14 mouse cellular contexts compared by ENCODE assay signal in the genomic region with DNA sequence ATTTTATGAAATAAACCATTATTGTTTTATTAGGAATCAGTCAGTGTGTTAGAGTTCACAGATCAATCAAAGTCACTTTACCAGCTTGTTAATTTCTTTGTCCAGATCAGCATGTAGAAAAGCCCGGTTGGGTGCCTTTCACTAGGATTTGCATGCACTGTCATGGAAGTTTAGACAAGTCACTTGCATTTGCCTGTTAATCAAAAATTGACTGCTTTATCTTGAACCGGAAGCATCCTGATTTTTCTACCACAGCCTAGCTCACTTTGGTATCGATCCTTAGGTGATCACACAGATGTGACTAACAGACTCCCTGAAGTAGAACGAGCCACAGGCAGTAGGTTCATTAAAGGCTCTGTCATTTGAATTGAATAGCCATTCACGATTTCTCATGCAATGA. TPM values are rescaled to one million over a fixed set of nuclear protein-coding genes. Genes with fewer than 3 reads are reported as not detected.
DNase-seq lines count a peak whose midpoint lies in the region; ATAC-seq and TF ChIP-seq lines count a peak whose summit lies in the region.
"Had no signal": no experiment of that assay in that cellular context is flagged by ENCODE, and none has a peak within 500 bp of the region (broad histone marks: within the 10 kb centered on the region; RNA-seq: fewer than 3 reads in every experiment).

No protein-coding gene starts in this region.

- no peak for ATAC-seq in kidney, embryonic 15.5 days (replicated peaks; ENCODE audit: low FRiP score)
- no peak for ATAC-seq in embryonic facial prominence, embryonic 11.5 days (replicated peaks; ENCODE audit: insufficient number of reproducible peaks, low FRiP score, low TSS enrichment, low read depth)
- no peak for ATAC-seq in hindbrain, embryonic 13.5 days (ENCODE audit: low FRiP score)
- no peak for ATAC-seq in midbrain, postnatal 0 days (ENCODE audit: low FRiP score)
- ATAC-seq in CD4-positive, CD25-positive, alpha-beta regulatory T cell, adult 4 months, result no peak
- no peak for ATAC-seq in erythroid progenitor cell, adult 5-6 weeks (replicated peaks; ENCODE audit: low FRiP score, poor library complexity, severe bottlenecking)
- ATAC-seq: inflammation-experienced regulatory T-cells, adult 6 months had no signal

- no peaks in the 10 kb centered on the region for H3K9me3 ChIP-seq in kidney, embryonic 15.5 days (replicated peaks)
- no peaks in the 10 kb centered on the region for H3K9me3 ChIP-seq in embryonic facial prominence, embryonic 11.5 days (replicated peaks; ENCODE audit: control insufficient read depth, low read length)
- H3K9me3 ChIP-seq in hindbrain, embryonic 13.5 days, result no peaks in the 10 kb centered on the region
- H3K9me3 ChIP-seq in midbrain, postnatal 0 days (ENCODE audit: low read length), result no peaks in the 10 kb centered on the region
- H3K9me3 ChIP-seq: liver, embryonic 15.5 days; megakaryocyte, embryonic 14.5 days had no signal

- peak overlapping the region; percentile 62 for H3K4me2 ChIP-seq in kidney, embryonic 15.5 days
- no peak overlapping the region for H3K4me2 ChIP-seq in embryonic facial prominence, embryonic 11.5 days (ENCODE audit: low read depth, low read length)
- peak overlapping the region; percentile 55 for H3K4me2 ChIP-seq in hindbrain, embryonic 13.5 days
- H3K4me2 ChIP-seq in midbrain, postnatal 0 days (ENCODE audit: low read depth, low read length, poor library complexity, severe bottlenecking), result peak overlapping the region; percentile 55
- H3K4me2 ChIP-seq: liver, embryonic 15.5 days had no signal

- 20% methylated on average over 5 of the region's 5 CpGs for WGBS in kidney, embryonic 15.5 days
- 22% methylated on average over 5 of the region's 5 CpGs for WGBS in embryonic facial prominence, embryonic 11.5 days
- WGBS in hindbrain, embryonic 13.5 days, result 6% methylated on average over 5 of the region's 5 CpGs
- 11% methylated on average over 5 of the region's 5 CpGs for WGBS in midbrain, postnatal 0 days

- no peak overlapping the region for H3K27ac ChIP-seq in kidney, embryonic 15.5 days
- no peak overlapping the region for H3K27ac ChIP-seq in embryonic facial prominence, embryonic 11.5 days (replicated peaks; ENCODE audit: low read depth, low read length)
- peak overlapping the region; percentile 64 for H3K27ac ChIP-seq in hindbrain, embryonic 13.5 days
- H3K27ac ChIP-seq in midbrain, postnatal 0 days (ENCODE audit: low read depth, low read length), result no peak overlapping the region
- H3K27ac ChIP-seq: liver, embryonic 15.5 days had no signal

- no peak overlapping the region for H3K4me3 ChIP-seq in kidney, embryonic 15.5 days (replicated peaks)
- H3K4me3 ChIP-seq in embryonic facial prominence, embryonic 11.5 days (ENCODE audit: low read depth, low read length), result peak overlapping the region; percentile 22
- H3K4me3 ChIP-seq in hindbrain, embryonic 13.5 days, result peak overlapping the region; percentile 43
- H3K4me3 ChIP-seq in midbrain, postnatal 0 days (ENCODE audit: low read depth, low read length), result peak overlapping the region; percentile 45
- H3K4me3 ChIP-seq: liver, embryonic 15.5 days; megakaryocyte, embryonic 14.5 days had no signal

- no peak for TF ChIP-seq CTCF in midbrain, postnatal 0 days (IDR thresholded peaks at IDR 0.05)

- H3K9ac ChIP-seq in kidney, embryonic 15.5 days, result no peak overlapping the region
- no peak overlapping the region for H3K9ac ChIP-seq in embryonic facial prominence, embryonic 11.5 days (replicated peaks; ENCODE audit: low read length)
- H3K9ac ChIP-seq in hindbrain, embryonic 13.5 days, result peak overlapping the region; percentile 69
- 0 out of 2 replicates have a peak overlapping the region, but pooled peaks have one; percentile 29 for H3K9ac ChIP-seq in midbrain, postnatal 0 days (replicated peaks; ENCODE audit: low read length, poor library complexity, severe bottlenecking)
- H3K9ac ChIP-seq: liver, embryonic 15.5 days had no signal

- DNase-seq in kidney, adult 18-20 months, result no peak
- no peak for DNase-seq in embryonic facial prominence, embryonic 11.5 days (ENCODE audit: low spot score)
- no peak for DNase-seq in midbrain, postnatal 0 days (ENCODE audit: low spot score)
- DNase-seq in thymus, postnatal 10 days (ENCODE audit: low spot score in 2 of 2), result no peak
- DNase-seq: cerebellum, adult 8-10 months; gastrocnemius, postnatal 10 days; thymus, postnatal 4 days had no signal

- H3K4me1 ChIP-seq in kidney, embryonic 15.5 days, result peaks cover 19% of the 10 kb centered on the region
- no peaks in the 10 kb centered on the region for H3K4me1 ChIP-seq in embryonic facial prominence, embryonic 11.5 days (ENCODE audit: control insufficient read depth, insufficient read depth, low read length)
- peaks cover 34% of the 10 kb centered on the region for H3K4me1 ChIP-seq in hindbrain, embryonic 13.5 days (replicated peaks)
- H3K4me1 ChIP-seq in midbrain, postnatal 0 days (ENCODE audit: insufficient read depth, low read length), result peaks cover 5% of the 10 kb centered on the region; the same call in 1 of the 2 replicates
- H3K4me1 ChIP-seq: liver, embryonic 15.5 days had no signal

- no peaks in the 10 kb centered on the region for H3K36me3 ChIP-seq in kidney, embryonic 15.5 days
- H3K36me3 ChIP-seq in embryonic facial prominence, embryonic 11.5 days (replicated peaks; ENCODE audit: control insufficient read depth, insufficient read depth, low read depth, low read length), result no peaks in the 10 kb centered on the region
- no peaks in the 10 kb centered on the region for H3K36me3 ChIP-seq in hindbrain, embryonic 13.5 days
- no peaks in the 10 kb centered on the region for H3K36me3 ChIP-seq in midbrain, postnatal 0 days (ENCODE audit: insufficient read depth, low read length)
- H3K36me3 ChIP-seq: liver, embryonic 15.5 days had no signal

- H3K27me3 ChIP-seq in kidney, embryonic 15.5 days, result 0 out of 2 replicates have a peak, but pooled peaks cover 8% of the 10 kb centered on the region
- no peaks in the 10 kb centered on the region; the same call in 1 of the 2 replicates for H3K27me3 ChIP-seq in embryonic facial prominence, embryonic 11.5 days (ENCODE audit: control insufficient read depth, insufficient read depth, low read length)
- peaks cover 15% of the 10 kb centered on the region; the same call in 1 of the 2 replicates for H3K27me3 ChIP-seq in hindbrain, embryonic 13.5 days
- H3K27me3 ChIP-seq in midbrain, postnatal 0 days (ENCODE audit: insufficient read depth, low read length), result no peaks in the 10 kb centered on the region
- H3K27me3 ChIP-seq: liver, embryonic 15.5 days; megakaryocyte, embryonic 14.5 days had no signal

RNA-seq across cellular contexts. Expression of gene Fam196b, which starts 0.8 kb away (rescaled TPM):
- polyA plus RNA-seq in kidney, embryonic 15.5 days (2015; fragmentation: Nextera tagmentation; extraction: Ambion mirVana), result 0.43 and 0.51 TPM in 2 replicates
- polyA plus RNA-seq in embryonic facial prominence, embryonic 11.5 days (2014; fragmentation: Nextera tagmentation; extraction: Ambion mirVana), result 1.2 and 1.6 TPM in 2 replicates
- polyA plus RNA-seq in hindbrain, embryonic 13.5 days (2015; fragmentation: Nextera tagmentation; extraction: Ambion mirVana), result 3.5 and 3.8 TPM in 2 replicates
- 9.2 and 10.1 TPM in 2 replicates for total RNA-seq in midbrain, postnatal 0 days (2014; rRNA removed)
- polyA plus RNA-seq in midbrain, postnatal 0 days (2015; fragmentation: Nextera tagmentation; extraction: Ambion mirVana), result 3.2 and 3.4 TPM in 2 replicates
- 1 to 10 TPM; 5.4 to 8.7 TPM for polyA plus RNA-seq in CD4-positive, CD25-positive, alpha-beta regulatory T cell, adult 4 months (2017; shearing (Covaris generic))
- total RNA-seq in erythroid progenitor cell, adult 5-6 weeks (2015; ENCODE audit: low replicate concordance), result not detected in 2 replicates
- total RNA-seq in erythroid progenitor cell, adult 5-6 weeks (2017; ENCODE audit: low replicate concordance), result not detected in 2 replicates

Comparison
In these comparisons a context has a peak if more than half of its experiments do, and no peak if none do; other contexts are left out.
1. H3K9ac ChIP-seq: peak in hindbrain, embryonic 13.5 days (single experiment) and midbrain, postnatal 0 days (single experiment); none in kidney, embryonic 15.5 days (single experiment) and embryonic facial prominence, embryonic 11.5 days (single experiment).